Mouse (Mus musculus): Measurements from ENCODE around the gene Usp7.
A peak's percentile ranks its signal among the peaks of the same experiment; 100 is the strongest.
"Not testable (repeated sequence)": the region's sequence is repeated elsewhere in the genome, so short reads cannot be mapped to it uniquely, and the experiment has no call there.

Gene Usp7

DNA sequence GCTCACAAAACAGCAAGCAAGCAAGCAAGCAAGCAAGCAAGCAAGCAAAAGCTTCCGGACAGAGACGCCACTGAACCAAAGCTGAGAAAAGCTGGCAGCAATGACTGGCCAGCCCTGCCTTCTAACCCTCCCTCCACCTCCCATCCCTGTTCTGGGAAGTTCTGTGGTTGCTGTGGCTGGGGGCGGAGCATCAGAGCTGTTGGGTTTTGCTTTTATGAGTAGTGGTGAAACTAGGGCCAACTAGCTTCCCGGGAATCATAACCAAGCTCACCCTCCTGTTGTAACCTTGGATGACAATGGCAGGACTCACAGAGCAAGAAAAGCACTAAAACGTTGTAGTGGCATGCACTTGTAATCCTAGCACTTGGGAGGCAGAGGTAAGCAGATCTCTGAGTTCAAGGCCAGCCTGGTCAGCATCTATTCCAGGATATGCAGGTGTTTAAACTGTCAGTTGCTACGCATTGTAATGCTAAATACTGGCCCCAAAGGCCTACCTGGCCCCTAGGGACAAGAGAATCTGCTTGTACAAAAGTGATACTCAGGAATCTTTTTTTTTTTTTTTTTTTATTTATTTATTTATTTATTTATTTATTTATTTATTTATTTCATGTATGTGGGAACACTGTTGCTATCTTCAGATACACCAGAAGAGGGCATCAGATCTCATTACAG is 43.8 kb downstream of the Usp7 start:
- DNase-seq, result no peak

DNA sequence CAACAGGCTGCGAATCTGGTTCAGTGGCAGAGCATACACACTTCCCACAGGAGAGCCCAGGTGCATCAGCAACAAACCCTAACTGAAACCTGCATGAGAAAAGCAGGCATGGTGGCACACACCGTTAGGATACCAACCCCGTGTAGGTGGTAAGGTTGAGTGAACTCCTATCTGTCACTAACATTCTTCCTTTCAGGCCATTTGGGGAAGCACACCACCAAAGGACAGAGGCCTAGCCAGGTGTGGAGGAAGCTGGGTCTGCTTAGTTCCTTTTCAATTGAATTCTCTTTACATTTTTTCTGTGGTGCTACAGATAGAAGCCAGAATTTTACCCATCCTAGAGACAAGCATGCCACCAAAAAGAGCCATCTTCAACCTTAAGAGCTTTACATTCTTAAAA is 44.3 kb downstream of the Usp7 start:
- peak in 1 of 2 experiments; percentile 52 for DNase-seq

DNA sequence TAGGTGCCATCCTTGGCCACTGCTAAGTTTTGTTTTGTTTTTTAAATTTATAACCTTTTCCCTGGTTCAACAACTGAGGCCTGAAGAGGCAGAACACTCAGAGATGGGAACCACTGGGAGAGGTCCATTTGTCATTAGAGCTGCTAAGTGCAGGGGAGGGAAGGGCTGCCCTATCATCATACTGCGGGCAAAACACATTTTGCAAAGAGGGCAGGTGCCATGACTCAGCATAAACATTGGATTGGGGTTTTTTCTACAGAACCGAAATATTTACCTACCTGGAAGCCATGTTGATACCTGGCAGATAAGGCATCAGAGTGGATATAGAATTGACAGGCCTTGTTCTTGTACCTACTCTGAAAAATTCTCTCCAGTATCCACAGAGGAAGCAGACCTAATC is 45.6 kb downstream of the Usp7 start:
- DNase-seq, result no peak

DNA sequence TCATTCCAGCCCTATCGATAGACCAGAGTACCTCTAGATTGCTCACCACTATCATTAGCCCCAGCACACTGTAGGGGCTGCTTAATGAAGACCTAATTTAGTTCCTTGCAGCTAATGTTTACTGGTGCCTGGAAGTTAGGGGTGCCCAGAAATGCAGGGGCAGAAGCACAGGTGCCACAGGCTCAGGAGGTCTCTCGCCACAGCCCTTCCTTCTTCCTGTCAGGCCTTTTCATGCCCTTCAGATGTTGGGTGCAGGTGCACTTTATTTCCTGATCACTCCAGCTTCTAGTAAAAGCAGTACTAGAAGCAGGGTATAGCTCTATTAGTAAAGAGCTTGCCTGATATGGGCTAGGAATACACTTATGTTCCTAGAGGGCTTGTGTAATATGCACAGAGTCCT is 46.4 kb downstream of the Usp7 start:
- DNase-seq, result no peak

DNA sequence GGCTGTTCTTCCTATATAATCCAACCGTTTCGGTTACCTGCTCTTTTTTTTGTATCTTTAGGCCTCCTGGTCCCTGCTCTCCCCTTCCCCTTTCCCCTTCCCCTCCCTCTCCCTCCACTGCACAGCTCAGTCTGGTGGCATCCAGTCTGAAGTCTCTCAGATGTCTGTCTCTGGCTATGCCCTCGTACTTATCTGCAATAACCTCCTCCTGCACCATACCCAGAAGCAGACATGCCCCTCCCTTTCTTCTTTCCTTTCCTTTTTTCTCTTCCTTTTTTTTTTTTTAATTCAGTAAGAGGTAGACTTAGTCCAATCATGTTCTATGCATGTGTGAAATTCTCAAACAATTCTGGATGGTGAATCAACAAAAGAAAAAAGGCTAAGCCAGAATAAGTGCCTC is 48.1 kb downstream of the Usp7 start:
- no peak for DNase-seq

DNA sequence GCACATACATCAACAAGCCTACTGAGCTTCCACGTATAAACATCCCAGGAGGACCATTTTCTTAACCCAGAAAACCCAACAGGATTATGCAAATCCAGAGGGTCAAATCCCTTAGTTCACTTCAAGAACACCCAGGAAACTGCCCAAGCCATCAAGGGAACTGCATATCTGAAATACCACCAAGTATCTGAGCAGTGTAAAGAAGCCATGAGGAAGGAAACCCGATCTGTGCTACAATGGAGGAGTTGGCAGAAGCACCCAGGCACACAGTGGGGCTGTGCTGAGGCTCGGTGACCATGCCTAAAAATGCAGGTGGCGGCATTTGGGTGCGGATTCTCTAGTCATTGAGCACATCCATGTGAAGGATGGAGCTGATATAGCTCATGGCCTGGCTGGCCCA is 50.4 kb downstream of the Usp7 start:
- DNase-seq, result no peak

DNA sequence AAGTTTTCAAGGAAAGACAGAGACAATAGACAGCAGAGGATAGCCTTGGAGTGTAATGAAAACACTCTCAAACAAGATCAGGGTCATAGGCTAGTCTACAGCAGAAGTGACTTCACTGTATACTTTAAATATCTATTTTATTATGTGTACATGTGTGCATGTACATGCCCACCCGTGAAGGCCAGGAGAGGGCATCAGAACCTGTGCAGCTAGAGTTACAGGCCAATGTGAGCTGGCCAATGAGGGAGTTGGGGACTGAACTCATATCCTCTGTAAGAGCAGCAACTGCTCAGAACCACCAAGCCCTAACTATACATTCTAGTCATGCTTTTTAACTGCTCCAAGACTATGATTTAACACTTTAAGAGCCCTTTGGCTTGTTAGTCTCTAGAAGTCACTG is 51.0 kb downstream of the Usp7 start:
- DNase-seq, result no peak

DNA sequence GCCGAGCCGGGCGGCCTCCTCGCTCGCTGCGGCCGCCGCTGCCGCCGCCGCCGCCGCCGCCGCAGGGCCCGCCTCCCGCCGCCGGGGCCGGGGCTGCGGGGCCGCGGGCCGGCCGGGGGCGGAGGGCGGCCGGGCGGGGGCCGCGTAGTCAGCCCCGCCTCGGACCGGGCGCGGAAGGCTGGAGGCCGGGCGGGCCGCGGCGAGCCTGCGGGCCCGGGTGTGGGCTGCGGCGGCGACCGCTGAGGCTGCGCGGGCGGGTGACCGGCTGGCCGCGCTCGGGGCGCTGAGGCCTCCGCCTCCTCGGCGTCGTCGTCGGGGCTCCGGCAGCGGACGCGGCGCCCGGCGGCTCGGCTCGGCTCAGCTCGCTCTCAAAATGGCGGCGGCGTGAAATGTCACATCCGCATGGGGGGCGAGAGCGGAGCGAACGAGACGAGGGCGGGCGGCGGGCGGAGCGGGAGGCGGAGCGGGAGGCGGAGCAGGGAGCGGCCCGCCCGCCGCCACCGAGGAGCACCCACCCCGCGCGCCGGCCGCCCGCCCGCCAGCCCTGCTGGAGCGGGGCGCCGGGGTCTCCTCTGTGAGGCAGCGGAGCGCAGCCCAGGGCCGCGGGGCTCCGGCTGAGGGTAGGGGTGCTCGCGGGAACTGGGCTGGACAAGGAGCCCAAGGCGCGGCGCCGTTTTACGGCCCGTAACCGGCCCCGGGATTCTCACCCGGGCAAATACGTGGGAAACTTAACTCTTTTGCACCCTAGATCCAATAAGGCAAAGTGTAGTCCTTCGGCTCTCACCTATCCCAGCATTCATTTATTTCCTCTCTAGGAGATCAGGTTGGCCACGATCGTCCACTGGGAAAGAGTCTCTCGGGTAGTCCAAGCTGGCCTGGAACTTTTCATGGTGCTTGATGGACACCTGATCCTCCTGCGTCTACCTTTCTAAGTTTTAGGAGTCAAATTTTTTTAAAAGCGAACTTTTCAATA is 53.3 kb downstream of the Usp7 start:
- peak; percentile 90 to 92 for DNase-seq

DNA sequence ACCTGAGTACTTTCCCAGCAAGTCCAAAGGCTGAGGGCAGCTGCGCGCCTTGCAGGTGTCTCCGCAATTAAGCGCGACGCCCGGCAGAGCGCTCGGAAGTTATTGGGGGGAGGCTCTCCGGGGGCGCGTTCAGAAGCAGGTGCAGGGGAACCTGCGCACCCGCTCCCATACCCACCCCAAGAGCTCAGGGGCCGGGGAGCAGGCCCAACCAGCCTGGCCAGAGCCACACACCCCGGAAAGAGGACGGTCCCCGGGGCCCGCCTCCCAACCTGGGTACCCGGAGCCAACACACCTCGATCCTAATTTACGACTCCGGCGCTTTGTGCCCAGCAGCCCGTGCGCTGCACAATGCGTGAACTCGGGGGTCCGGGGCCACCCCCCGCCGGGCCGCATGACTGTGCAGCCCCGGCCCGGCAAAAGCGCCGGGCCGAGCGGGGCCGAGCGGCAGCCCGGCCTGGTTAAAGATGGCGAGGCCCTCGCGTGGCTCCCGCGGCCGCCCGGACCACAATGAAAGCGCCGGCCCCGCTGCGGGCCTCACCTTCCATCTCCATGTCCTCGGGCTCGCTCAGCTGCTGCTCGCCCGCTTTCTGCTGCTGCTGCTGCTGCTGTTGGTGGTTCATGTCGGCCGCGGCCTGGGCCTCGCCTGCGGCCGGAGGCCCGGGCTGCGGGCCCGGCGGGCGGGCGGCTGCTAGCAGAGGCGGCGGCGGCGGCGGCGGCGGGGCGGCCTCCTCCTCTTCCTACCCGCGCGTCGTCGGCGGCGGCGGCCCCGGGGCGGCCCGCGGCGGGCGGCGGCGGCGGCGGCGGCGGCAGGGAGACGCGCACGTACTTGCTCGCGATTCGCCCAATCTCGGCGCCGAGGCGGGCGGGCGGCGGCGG is 54.2 kb downstream of the Usp7 start:
- DNase-seq, result peak; percentile 49 to 59

DNA sequence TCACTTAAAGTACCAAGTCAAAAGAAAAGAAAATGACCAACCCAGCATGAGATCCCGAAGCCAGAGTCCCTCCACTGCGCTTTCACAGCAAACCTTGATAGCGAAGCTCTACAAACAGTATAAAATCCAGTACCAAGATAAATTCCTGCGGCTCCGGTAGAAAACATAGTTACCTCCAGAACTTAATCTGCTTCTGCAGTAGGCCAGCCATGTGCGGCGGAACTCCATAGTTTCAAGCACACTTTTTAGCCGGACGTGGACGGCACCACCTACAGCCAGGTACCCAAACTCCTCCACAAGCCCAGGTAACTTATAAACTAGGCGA is 54.8 kb downstream of the Usp7 start:
- DNase-seq, result no peak

DNA sequence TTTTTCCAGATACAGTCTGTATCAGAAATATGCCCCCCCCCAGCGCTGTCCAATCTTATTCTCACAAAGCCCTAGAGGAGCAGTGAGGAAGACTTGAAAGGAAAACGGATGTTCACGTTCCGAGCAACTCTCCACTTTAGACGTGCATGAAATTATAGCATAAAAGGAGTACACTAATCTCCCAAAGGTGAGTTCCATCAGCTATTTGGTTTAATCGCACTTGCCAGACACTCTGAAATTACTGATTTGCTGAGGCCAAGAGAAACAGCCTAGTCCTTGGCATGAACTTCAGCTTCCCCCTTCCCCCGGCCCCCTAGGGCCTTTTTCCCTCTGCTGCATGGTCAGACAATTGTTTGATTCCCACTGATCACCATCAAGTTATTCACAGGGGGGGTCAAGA is 55.4 kb downstream of the Usp7 start:
- DNase-seq, result no peak

DNA sequence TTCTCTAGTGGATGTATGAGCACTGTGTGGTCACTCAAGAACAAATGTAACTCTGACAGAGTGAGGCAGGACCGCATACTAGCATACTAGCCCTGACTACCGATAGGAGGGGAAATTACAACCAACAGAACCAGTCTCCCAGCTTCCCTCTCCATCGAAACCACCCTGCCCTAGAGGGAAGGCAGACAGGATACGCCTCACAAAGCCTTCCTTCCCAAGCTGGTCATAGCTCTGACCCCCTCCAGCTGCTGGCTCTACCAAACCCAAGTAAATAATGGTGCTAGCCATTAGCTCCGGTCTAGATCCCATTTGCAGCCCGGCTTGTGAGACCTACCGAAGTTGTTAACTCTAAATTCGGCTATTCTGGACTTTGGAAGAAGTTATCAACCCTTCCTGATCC is 56.1 kb downstream of the Usp7 start:
- no peak for DNase-seq

DNA sequence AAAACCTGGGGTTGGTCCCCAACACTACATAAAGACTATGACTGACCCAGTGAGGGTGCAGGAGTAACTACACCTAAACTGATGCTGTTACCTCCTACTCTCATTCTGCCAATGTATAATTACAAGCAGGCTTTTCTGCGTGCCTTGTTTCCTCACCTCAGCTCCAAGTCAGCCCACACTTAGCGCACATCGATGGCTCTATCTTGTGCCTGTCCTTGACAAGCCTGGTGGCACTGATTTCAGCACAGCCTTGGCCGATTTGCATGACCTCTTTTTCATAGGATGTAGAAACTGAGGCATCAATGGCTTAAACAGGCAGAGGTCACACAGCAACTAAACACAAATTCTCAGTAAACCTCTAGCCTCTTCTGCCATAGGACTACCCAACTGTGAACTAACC is 57.4 kb downstream of the Usp7 start:
- DNase-seq, result no peak

DNA sequence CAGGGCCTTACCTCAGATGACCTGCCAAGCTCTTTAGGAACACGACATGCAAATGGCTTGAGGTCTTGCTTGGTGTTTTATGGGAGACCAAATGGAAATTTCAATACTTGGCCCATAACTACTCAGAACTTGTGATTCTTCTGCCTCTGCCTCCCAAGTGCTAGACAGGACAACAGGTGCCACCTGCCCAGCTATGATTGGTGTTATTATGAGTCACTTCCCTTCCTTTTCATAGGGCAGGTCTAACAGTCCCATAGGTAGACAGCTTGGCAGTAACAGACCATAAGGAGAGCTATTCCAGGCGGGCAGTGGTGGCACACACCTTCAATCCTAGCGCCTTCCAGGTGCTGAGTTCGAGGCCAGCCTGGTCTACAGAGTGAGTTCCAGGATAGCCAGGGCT is 58.5 kb downstream of the Usp7 start:
- DNase-seq, result no peak

DNA sequence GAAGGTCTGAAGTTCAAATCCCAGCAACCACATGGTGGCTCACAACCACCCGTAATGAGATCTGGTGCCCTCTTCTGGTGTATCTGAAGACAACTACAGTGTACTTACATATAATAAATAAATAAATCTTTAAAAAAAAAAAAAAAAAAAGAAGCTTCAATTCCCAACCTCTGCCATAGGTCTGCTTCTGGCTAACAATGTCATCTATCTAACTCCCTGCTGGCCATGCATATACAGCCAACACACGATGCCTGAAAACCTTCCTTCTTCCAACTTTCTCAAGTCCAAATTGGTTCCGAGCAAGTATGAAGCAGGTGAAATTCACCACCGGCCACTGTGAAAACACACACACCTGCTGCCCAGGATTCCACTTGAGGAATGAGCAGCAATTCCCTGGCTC is 59.7 kb downstream of the Usp7 start:
- not testable (repeated sequence) for DNase-seq

DNA sequence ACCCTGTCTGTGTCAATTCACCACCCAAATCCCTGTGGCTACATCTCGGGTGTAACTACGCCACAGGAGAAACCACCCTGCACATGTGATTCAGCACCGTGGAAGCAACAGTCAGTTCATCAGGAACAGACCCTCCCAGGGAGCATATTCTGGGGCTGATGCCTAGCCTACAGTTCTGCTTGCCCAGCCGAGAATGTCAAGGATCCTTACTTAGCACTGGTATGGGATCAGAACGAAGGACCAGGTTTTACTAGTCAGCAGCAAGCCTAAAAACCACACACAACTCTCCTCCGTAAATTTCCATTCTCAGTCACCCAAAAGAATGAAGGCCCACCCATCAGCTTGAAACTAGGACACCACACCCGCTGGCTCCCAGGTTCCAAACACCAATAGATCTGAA is 60.5 kb downstream of the Usp7 start:
- DNase-seq, result no peak

DNA sequence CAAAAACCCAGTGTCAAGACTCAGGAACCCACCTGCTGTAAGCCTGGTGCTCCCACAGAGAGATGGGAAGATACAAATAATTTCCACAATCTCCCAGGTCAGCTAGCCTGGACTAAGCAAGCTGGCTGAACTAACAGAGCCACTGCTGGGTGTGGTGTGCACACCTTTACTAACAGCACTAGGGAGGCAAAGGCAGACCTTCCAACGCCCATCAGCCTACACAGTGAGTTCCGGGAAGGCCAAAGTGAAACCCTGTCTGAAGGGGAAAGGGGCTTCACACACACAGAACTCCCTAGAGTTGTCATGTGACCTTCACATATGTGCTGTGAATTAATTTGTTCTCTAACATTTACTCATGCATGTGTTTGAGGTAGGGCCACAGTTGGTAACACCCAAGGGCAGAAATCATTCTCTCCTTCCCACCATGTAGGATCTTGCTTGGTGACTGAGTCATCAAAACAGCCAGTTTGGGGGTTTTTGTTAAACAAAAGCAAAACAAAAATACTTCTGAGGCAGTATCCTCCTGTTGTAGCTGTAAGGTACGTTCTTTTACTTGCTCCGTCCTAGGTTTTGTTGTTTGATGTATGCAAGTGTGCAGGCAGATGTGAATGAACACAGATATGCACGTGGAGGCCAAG is 63.9 kb downstream of the Usp7 start:
- DNase-seq, result no peak

DNA sequence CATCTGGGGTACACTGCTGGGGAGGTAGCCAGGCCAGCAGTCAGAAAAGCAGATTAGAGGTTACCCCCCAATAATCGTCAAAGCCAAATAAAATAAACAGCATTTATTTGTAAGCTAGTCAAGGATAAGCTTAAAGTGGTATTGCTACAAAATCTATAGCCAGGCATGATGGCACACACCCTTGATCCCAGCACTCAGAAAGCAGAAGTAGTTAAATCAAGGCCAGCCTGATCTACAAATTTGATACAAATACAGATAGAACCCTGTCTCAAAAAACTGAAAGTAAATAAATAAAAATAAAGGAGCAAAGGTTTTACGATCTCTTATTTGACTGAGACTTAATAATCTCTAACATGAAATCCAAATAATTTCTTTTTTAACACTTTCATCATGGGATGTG is 66.3 kb downstream of the Usp7 start:
- DNase-seq, result peak in 1 of 2 experiments; percentile 19

DNA sequence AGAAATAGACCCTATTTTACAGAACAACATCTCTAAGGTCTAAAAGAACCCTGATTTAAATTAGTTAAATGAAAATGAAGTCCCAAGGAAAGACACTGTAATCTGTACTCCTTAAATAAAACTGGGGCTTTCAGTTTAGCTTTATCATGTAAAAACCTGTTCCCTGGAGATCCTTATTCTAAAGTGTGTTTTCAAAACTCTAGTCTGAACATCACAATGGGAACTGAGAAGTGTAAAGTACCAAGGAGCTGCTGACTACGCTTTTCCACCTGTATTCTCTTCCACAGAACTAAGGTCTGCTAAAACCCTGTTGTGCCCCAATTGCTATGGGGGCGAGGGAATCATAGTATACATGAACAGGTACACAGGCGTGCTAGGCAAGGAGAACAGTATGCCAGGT is 68.1 kb downstream of the Usp7 start:
- no peak for DNase-seq

DNA sequence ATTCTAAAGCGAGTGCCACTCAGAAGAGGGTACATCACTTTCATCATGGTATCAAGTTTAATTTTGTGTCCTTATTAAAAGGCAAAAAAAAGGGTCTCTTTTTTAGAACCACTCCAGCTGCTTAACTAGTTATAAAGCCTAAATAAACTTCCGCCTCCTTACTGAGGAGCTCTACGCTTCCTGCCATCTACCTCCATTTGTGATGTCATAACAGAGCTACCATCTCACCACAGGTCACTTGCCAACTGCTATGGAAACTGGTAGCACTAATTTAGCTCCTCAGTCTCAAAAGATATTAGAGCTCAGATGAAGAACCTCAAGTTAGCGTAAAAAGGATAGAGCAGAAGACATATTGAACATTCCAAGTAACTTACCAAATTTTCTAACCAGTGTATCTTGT is 71.7 kb downstream of the Usp7 start:
- DNase-seq, result no peak

DNA sequence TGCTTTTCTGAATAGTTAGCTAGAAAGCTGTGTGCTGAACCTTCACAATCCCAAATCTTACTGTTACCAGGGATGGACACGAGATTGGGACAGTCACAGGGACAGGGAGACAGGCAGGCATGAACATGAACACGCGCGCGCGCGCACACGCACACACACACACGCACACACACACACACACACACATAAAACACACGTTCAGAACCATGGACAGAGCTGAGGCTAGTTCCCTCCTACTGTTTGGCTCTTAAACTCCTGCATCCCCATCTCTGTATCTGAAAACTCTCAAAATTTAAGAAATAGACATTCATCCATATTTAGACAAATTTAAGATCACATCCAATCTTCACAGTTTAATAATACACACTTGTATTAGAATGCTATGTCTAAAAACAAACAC is 74.4 kb downstream of the Usp7 start:
- peak; percentile 38 to 43 for DNase-seq

DNA sequence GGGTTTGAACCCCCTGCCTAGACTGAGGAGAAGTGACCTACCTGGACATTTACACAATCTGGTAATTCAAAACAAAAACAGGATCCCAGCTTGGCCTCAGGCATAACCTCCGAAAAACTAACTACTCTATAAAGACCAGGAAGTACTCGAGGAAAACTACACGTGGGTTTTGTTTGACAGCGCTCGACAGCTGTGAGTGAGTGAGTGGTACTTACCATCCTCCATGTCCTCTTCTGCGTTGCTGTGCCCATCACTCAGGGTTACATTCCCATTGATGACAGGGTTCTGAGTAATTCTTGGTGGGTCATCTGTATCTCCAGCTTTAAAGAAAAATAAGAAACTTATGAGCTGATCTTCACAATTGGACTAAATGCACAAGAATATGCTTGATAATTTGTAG is 75.8 kb downstream of the Usp7 start:
- no peak for DNase-seq

DNA sequence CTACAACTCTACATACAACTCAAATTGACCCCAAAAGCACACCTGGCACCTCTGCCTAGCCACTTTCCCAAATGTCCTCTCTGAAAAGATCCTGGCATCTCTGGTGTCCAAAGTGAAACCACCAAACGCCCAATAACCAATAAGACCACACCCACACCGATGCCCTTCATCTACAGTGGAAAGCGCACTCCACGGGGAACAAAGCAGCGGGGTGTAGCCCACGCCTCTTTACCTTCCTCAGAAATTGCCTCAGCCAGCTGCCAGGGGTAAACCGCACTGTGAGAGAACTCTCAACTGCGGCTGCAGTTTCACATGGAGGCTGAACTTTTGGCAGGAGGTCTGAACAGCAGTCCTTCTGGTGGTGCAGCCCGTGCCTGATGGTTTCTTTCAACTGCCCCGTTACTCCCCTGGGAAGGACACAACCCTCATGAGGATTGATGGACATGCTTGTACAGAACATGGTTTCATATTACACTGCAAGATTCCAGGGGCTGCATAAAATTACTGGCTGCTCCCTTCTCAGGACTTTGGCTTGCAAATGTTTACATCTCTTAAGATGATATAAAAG is 76.5 kb downstream of the Usp7 start:
- DNase-seq, result no peak

Data from B cell, adult 2 months (primary cell).